Mouse (Mus musculus) lung, adult 2 months (tissue): ENCODE data around the gene Bmp3. TPM values are rescaled to one million over a fixed set of nuclear protein-coding genes. Genes with fewer than 3 reads are reported as not detected.

Experiments used
- DNase-seq: peaks from one replicate; pipeline ENCODE4 v3.0.0; 2022
- H3K4me1 ChIP-seq: fragments of 200-500 bp; 2 replicates; pipeline ENCODE4 v1.6.1; 2011; ENCODE audit warnings: low read length; ENCODE audit not compliant: control insufficient read depth, insufficient read depth
- H3K4me3 ChIP-seq: fragments of 200-500 bp; replicated peaks from 2 replicates; pipeline ENCODE3; 2011; ENCODE audit warnings: low read depth, mild to moderate bottlenecking, control low read depth, low read length; ENCODE audit errors: extremely low read depth
- CTCF ChIP-seq: fragments of 200-500 bp; IDR thresholded peaks from 2 replicates; pipeline ENCODE4 v1.5.1; 2011; ENCODE audit warnings: mild to moderate bottlenecking, low read length, control low read depth; ENCODE audit not compliant: insufficient read depth
- POLR2A ChIP-seq: fragments of 200-500 bp; IDR thresholded peaks from 2 replicates; pipeline ENCODE4 v1.6.1; 2011; ENCODE audit warnings: low read depth, mild to moderate bottlenecking, control low read depth, low read length, borderline replicate concordance; ENCODE audit errors: extremely low read depth
- WGBS: fragments of 180-500 bp; shearing (Covaris S2); methylation state at CpG from one replicate; pipeline ENCODE4 v1.1.7; 2018; 5-methylcytosine and 5-hydroxymethylcytosine counted together
- polyA plus RNA-seq: library from polyadenylated mRNA; depleted of rRNA; stranded (reverse); fragments of >200 nt; gene quantifications from 2 replicates; pipeline ENCODE4 v1.2.3, GENCODE M21; 2012; rRNA removed

Bmp3 gene
- polyA plus RNA-seq, 1 experiment: 34.6 TPM

- WGBS: 56% methylated on average over 3 of the region's 3 CpGs
- H3K4me3 ChIP-seq: no peak overlapping the region
Observed at GRCm38 (mm10) chr5:98894281-98894680, 40.1 kb downstream of the Bmp3 start.

GRCm38 (mm10) chr5:98897946-98898345 lies 43.7 kb downstream of the Bmp3 start:
- Histone ChIP-seq H3K4me3 (no peak overlapping the region), H3K4me1 (no peaks in the 10 kb centered on the region)
- DNase-seq: no peak
- TF ChIP-seq POLR2A (no peak), CTCF (no peak)

More at GRCm38 (mm10) chr5:98894281-98894680, 40.1 kb downstream of the Bmp3 start:
- H3K4me1 ChIP-seq: no peaks in the 10 kb centered on the region
- TF ChIP-seq POLR2A (no peak), CTCF (no peak)
- no peak for DNase-seq

GRCm38 (mm10) chr5:98900926-98901325 lies 46.7 kb downstream of the Bmp3 start:
- Histone ChIP-seq H3K4me3 (no peak overlapping the region), H3K4me1 (no peaks in the 10 kb centered on the region)
- WGBS: 79% methylated on average over 5 of the region's 5 CpGs
- no peak for DNase-seq
- TF ChIP-seq CTCF: no peak
- no peak for TF ChIP-seq POLR2A

GRCm38 (mm10) chr5:98902339-98902738 lies 48.1 kb downstream of the Bmp3 start:
- TF ChIP-seq CTCF (no peak), POLR2A (no peak)
- Histone ChIP-seq H3K4me3 (no peak overlapping the region), H3K4me1 (no peaks in the 10 kb centered on the region)
- DNase-seq: no peak
- WGBS: 55% methylated on average over 4 of the region's 4 CpGs

- Histone ChIP-seq H3K4me3 (no peak overlapping the region), H3K4me1 (no peaks in the 10 kb centered on the region)
- no peak for DNase-seq
- TF ChIP-seq POLR2A (no peak), CTCF (no peak)
- WGBS: 86% methylated on average over 5 of the region's 5 CpGs
Observed at GRCm38 (mm10) chr5:98918716-98919115, 64.5 kb downstream of the Bmp3 start.

GRCm38 (mm10) chr5:98921608-98922007 lies 67.4 kb downstream of the Bmp3 start:
- Histone ChIP-seq H3K4me1 (no peaks in the 10 kb centered on the region), H3K4me3 (no peak overlapping the region)
- DNase-seq: no peak
- WGBS: 81% methylated on average over 1 of the region's 1 CpGs
- TF ChIP-seq POLR2A (no peak), CTCF (no peak)

- no peak for DNase-seq
- Histone ChIP-seq H3K4me1 (no peaks in the 10 kb centered on the region), H3K4me3 (no peak overlapping the region)
- TF ChIP-seq POLR2A: no peak
- TF ChIP-seq CTCF: no peak
- WGBS: 87% methylated on average over 3 of the region's 3 CpGs
Observed at GRCm38 (mm10) chr5:98922921-98923320, 68.7 kb downstream of the Bmp3 start.

Other genes starting within 250 kb of the Bmp3 start
- 3.5 and 5.5 TPM in 2 replicates for gene Prkg2, start 182.9 kb downstream of the Bmp3 start, polyA plus RNA-seq